Mouse (Mus musculus): ENCODE results near the gene Zfp598.
"Not testable (repeated sequence)": the region's sequence is repeated elsewhere in the genome, so short reads cannot be mapped to it uniquely, and the experiment has no call there.

Zfp598 gene

GRCm38 (mm10) chr17:24720616-24721015 is 51.1 kb downstream of the Zfp598 start:
- DNase-seq (ENCODE audit: low read depth, low spot score): not testable (repeated sequence)

- not testable (repeated sequence) for DNase-seq (ENCODE audit: low read depth, low spot score)
These were observed 52.0 kb downstream of the Zfp598 start for GRCm38 (mm10) chr17:24721383-24721955.

- DNase-seq (ENCODE audit: low read depth, low spot score): peak; percentile 82
These were observed 52.9 kb downstream of the Zfp598 start for GRCm38 (mm10) chr17:24722220-24722924.

GRCm38 (mm10) chr17:24723122-24723880 is 53.8 kb downstream of the Zfp598 start:
- DNase-seq (ENCODE audit: low read depth, low spot score): peak; percentile 65

- peak; percentile 51 for DNase-seq (ENCODE audit: low read depth, low spot score)
These were observed 54.3 kb downstream of the Zfp598 start for GRCm38 (mm10) chr17:24723881-24724180.

GRCm38 (mm10) chr17:24724184-24724583 is 54.7 kb downstream of the Zfp598 start, which contains the start of gene Ndufb10:
Ndufb10 (minus strand) TSS chr17:24724478.
- peak; percentile 97 for DNase-seq (ENCODE audit: low read depth, low spot score)

- no peak for DNase-seq (ENCODE audit: low read depth, low spot score)
These were observed 56.3 kb downstream of the Zfp598 start for GRCm38 (mm10) chr17:24725637-24726390.

GRCm38 (mm10) chr17:24727618-24728017 is 58.1 kb downstream of the Zfp598 start, which contains the start of gene Rpl3l:
Rpl3l (plus strand) TSS chr17:24727820.
- no peak for DNase-seq (ENCODE audit: low read depth, low spot score)

- DNase-seq (ENCODE audit: low read depth, low spot score): no peak
These were observed 58.7 kb downstream of the Zfp598 start for GRCm38 (mm10) chr17:24728184-24728583.

GRCm38 (mm10) chr17:24729067-24729466 is 59.6 kb downstream of the Zfp598 start:
- DNase-seq (ENCODE audit: low read depth, low spot score): no peak

GRCm38 (mm10) chr17:24730787-24731186 is 61.3 kb downstream of the Zfp598 start:
- no peak for DNase-seq (ENCODE audit: low read depth, low spot score)

Measured in ZHBTc4 (cell line).